Mouse (Mus musculus): ENCODE results near the gene Olfr870. TPM values are rescaled to one million over a fixed set of nuclear protein-coding genes. Genes with fewer than 3 reads are reported as not detected.
"Not testable (repeated sequence)": the region's sequence is repeated elsewhere in the genome, so short reads cannot be mapped to it uniquely, and the experiment has no call there.

Gene Olfr870
- polyA plus RNA-seq (2015; fragmentation: Nextera tagmentation; extraction: Ambion mirVana), result not detected in 2 replicates

GRCm38 (mm10) chr9:20173957-20174356, at the start of gene Olfr870:
Gene Olfr870, minus strand, starts transcription at chr9:20174057.
- no peak for DNase-seq (ENCODE audit: low spot score)

- DNase-seq (ENCODE audit: low spot score), result no peak
Measured at GRCm38 (mm10) chr9:20211907-20212306, 38.0 kb upstream of the Olfr870 start, which contains the start of gene Olfr871. Gene Olfr871, plus strand, starts transcription at chr9:20212207.

- DNase-seq (ENCODE audit: low spot score), result no peak
Measured at GRCm38 (mm10) chr9:20211477-20211876, 37.6 kb upstream of the Olfr870 start.

- no peak for DNase-seq (ENCODE audit: low spot score)
Measured at GRCm38 (mm10) chr9:20210812-20211211, 37.0 kb upstream of the Olfr870 start.

GRCm38 (mm10) chr9:20203413-20203984, 29.6 kb upstream of the Olfr870 start:
- DNase-seq (ENCODE audit: low spot score), result not testable (repeated sequence)

GRCm38 (mm10) chr9:20202131-20202530, 28.3 kb upstream of the Olfr870 start:
- DNase-seq (ENCODE audit: low spot score), result no peak

- DNase-seq (ENCODE audit: low spot score), result no peak
Measured at GRCm38 (mm10) chr9:20179463-20179862, 5.6 kb upstream of the Olfr870 start.

DNA sequence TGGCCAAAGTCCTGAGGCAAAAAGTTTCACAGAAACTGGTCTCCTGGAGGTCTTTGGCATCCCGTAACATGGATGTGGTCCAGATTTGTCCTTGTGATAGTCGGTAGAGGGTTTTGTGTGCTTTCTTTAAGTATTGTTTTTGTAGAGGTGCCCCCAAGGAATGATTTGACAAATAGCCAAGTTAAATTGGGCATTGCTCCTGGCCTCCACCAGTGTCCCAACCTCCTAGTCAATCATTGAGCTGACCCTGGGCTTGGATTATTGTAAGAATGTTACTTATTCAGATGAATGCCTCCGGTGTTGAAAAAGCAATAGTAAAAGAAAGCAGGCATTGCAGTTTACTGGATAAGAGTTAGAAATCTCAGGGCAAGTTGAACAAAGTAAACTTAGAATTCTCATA, 24.2 kb downstream of the Olfr870 start:
- no peak for DNase-seq (ENCODE audit: low spot score)

DNA sequence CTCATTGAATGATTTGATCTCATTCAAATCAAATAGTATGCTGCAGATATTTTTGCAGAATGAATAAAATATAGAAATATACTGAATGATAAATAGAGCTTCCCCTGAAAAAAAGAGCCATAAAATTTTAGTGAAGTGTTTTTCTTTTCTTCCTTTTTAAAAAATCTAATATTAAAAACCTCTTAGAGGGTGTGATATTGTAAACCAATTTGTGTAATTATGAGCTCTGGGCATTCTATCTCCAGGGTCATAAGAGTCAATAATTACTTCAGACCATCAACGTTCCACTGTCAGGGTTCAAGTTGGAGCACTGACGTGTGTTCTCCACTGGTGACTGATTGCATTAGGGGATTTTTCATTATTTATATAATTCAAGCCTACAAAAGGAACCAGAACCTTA, 45.1 kb downstream of the Olfr870 start, which contains the start of gene Olfr869:
Gene Olfr869, plus strand, starts transcription at position 301 of the 400 bp plus-strand sequence.
- no peak for DNase-seq (ENCODE audit: low spot score)

Other genes starting within 250 kb of the Olfr870 start
- not detected in 2 replicates for gene Olfr866, start 146.0 kb downstream of the Olfr870 start, polyA plus RNA-seq (2015; fragmentation: Nextera tagmentation; extraction: Ambion mirVana)
- not detected in 2 replicates for gene Olfr867, start 116.5 kb downstream of the Olfr870 start, polyA plus RNA-seq (2015; fragmentation: Nextera tagmentation; extraction: Ambion mirVana)
- not detected in 2 replicates for gene Olfr868, start 75.4 kb downstream of the Olfr870 start, polyA plus RNA-seq (2015; fragmentation: Nextera tagmentation; extraction: Ambion mirVana)
- not detected in 2 replicates for gene Olfr869, start 45.0 kb downstream of the Olfr870 start, polyA plus RNA-seq (2015; fragmentation: Nextera tagmentation; extraction: Ambion mirVana)
- gene Olfr871, start 38.1 kb upstream of the Olfr870 start, polyA plus RNA-seq (2015; fragmentation: Nextera tagmentation; extraction: Ambion mirVana), result not detected in 2 replicates
- gene Olfr872, start 63.1 kb upstream of the Olfr870 start, polyA plus RNA-seq (2015; fragmentation: Nextera tagmentation; extraction: Ambion mirVana), result not detected in 2 replicates
- gene Olfr39, start 108.3 kb upstream of the Olfr870 start, polyA plus RNA-seq (2015; fragmentation: Nextera tagmentation; extraction: Ambion mirVana), result not detected in 2 replicates
- gene Olfr873, start 124.5 kb upstream of the Olfr870 start, polyA plus RNA-seq (2015; fragmentation: Nextera tagmentation; extraction: Ambion mirVana), result not detected in 2 replicates
- 0.04 TPM in 1 of 2 replicates, not detected in the other for gene Olfr18, start 162.0 kb upstream of the Olfr870 start, polyA plus RNA-seq (2015; fragmentation: Nextera tagmentation; extraction: Ambion mirVana)
- gene Zfp560, start 211.1 kb upstream of the Olfr870 start, polyA plus RNA-seq (2015; fragmentation: Nextera tagmentation; extraction: Ambion mirVana), result 64.2 and 71.1 TPM in 2 replicates

Measured in thymus, postnatal 0 days (tissue).